Mouse (Mus musculus): ENCODE measurements at regions not wholly inside any gene's neighbourhood (a gene's known extent, or its start where the extent isn't known, plus 50 kb on each side); places are given as distances from the start of the nearest gene placed in this dataset.

GRCm38 (mm10) chr13:75578971-75579370 is 127.6 kb upstream of the Ell2 start:
- H3K27ac ChIP-seq, result no peak overlapping the region
- 58% methylated on average over 1 of the region's 1 CpGs for WGBS
- H3K4me2 ChIP-seq, result no peak overlapping the region
- H3K4me3 ChIP-seq, result no peak overlapping the region
- H3K9ac ChIP-seq, result no peak overlapping the region
- H3K4me1 ChIP-seq, result no peaks in the 10 kb centered on the region
- no peaks in the 10 kb centered on the region for H3K9me3 ChIP-seq
- ATAC-seq (ENCODE audit: insufficient number of reproducible peaks, low FRiP score, low TSS enrichment, low read depth), result no peak
- H3K27me3 ChIP-seq, result no peaks in the 10 kb centered on the region
- no peaks in the 10 kb centered on the region for H3K36me3 ChIP-seq

- no peak for ATAC-seq (ENCODE audit: insufficient number of reproducible peaks, low FRiP score, low TSS enrichment, low read depth)
- H3K4me3 ChIP-seq, result no peak overlapping the region
- H3K36me3 ChIP-seq, result no peaks in the 10 kb centered on the region
- H3K27me3 ChIP-seq, result no peaks in the 10 kb centered on the region
- H3K9ac ChIP-seq, result no peak overlapping the region
- H3K9me3 ChIP-seq, result no peaks in the 10 kb centered on the region
- WGBS, result 28% methylated on average over 2 of the region's 2 CpGs
- H3K4me2 ChIP-seq, result no peak overlapping the region
- H3K4me1 ChIP-seq, result 0 out of 2 replicates have a peak, but pooled peaks cover 6% of the 10 kb centered on the region
- H3K27ac ChIP-seq, result no peak overlapping the region
Observed at GRCm38 (mm10) chr13:75590836-75591235, 115.7 kb upstream of the Ell2 start.

GRCm38 (mm10) chr13:75596856-75597255 is 109.7 kb upstream of the Ell2 start:
- Histone ChIP-seq H3K4me1 (no peaks in the 10 kb centered on the region), H3K27ac (no peak overlapping the region), H3K9me3 (no peaks in the 10 kb centered on the region), H3K27me3 (no peaks in the 10 kb centered on the region), H3K4me2 (no peak overlapping the region), H3K4me3 (no peak overlapping the region), H3K9ac (no peak overlapping the region), H3K36me3 (no peaks in the 10 kb centered on the region)
- ATAC-seq (ENCODE audit: insufficient number of reproducible peaks, low FRiP score, low TSS enrichment, low read depth), result no peak
- WGBS, result 73% methylated on average over 2 of the region's 2 CpGs

- no peaks in the 10 kb centered on the region for H3K4me1 ChIP-seq
- H3K9ac ChIP-seq, result no peak overlapping the region
- no peak for ATAC-seq (ENCODE audit: insufficient number of reproducible peaks, low FRiP score, low TSS enrichment, low read depth)
- no peaks in the 10 kb centered on the region for H3K27me3 ChIP-seq
- no peak overlapping the region for H3K4me2 ChIP-seq
- H3K27ac ChIP-seq, result no peak overlapping the region
- no peak overlapping the region for H3K4me3 ChIP-seq
- H3K9me3 ChIP-seq, result no peaks in the 10 kb centered on the region
- H3K36me3 ChIP-seq, result no peaks in the 10 kb centered on the region
Observed at GRCm38 (mm10) chr13:75598186-75598585, 108.4 kb upstream of the Ell2 start.

GRCm38 (mm10) chr13:75598675-75599074 is 107.9 kb upstream of the Ell2 start:
- Histone ChIP-seq H3K27ac (no peak overlapping the region), H3K4me2 (no peak overlapping the region), H3K9ac (no peak overlapping the region), H3K36me3 (no peaks in the 10 kb centered on the region), H3K27me3 (no peaks in the 10 kb centered on the region), H3K4me3 (no peak overlapping the region), H3K9me3 (no peaks in the 10 kb centered on the region), H3K4me1 (no peaks in the 10 kb centered on the region)
- no peak for ATAC-seq (ENCODE audit: insufficient number of reproducible peaks, low FRiP score, low TSS enrichment, low read depth)
- 78% methylated on average over 1 of the region's 1 CpGs for WGBS

- Histone ChIP-seq H3K27ac (no peak overlapping the region), H3K9me3 (no peaks in the 10 kb centered on the region), H3K4me1 (no peaks in the 10 kb centered on the region), H3K4me2 (no peak overlapping the region), H3K36me3 (no peaks in the 10 kb centered on the region), H3K9ac (no peak overlapping the region), H3K4me3 (no peak overlapping the region), H3K27me3 (no peaks in the 10 kb centered on the region)
- 65% methylated on average over 3 of the region's 3 CpGs for WGBS
- ATAC-seq (ENCODE audit: insufficient number of reproducible peaks, low FRiP score, low TSS enrichment, low read depth), result no peak
Observed at GRCm38 (mm10) chr13:75623229-75623628, 83.3 kb upstream of the Ell2 start.

GRCm38 (mm10) chr13:75627405-75627804 is 79.2 kb upstream of the Ell2 start:
- Histone ChIP-seq H3K36me3 (no peaks in the 10 kb centered on the region), H3K4me1 (no peaks in the 10 kb centered on the region), H3K4me2 (no peak overlapping the region), H3K9ac (no peak overlapping the region), H3K27me3 (no peaks in the 10 kb centered on the region), H3K4me3 (no peak overlapping the region), H3K9me3 (no peaks in the 10 kb centered on the region), H3K27ac (no peak overlapping the region)
- ATAC-seq (ENCODE audit: insufficient number of reproducible peaks, low FRiP score, low TSS enrichment, low read depth), result no peak
- 73% methylated on average over 1 of the region's 1 CpGs for WGBS

- H3K4me2 ChIP-seq, result no peak overlapping the region
- no peaks in the 10 kb centered on the region for H3K27me3 ChIP-seq
- no peak overlapping the region for H3K4me3 ChIP-seq
- H3K9ac ChIP-seq, result no peak overlapping the region
- ATAC-seq (ENCODE audit: insufficient number of reproducible peaks, low FRiP score, low TSS enrichment, low read depth), result no peak
- H3K4me1 ChIP-seq, result no peaks in the 10 kb centered on the region
- no peaks in the 10 kb centered on the region for H3K9me3 ChIP-seq
- no peak overlapping the region for H3K27ac ChIP-seq
- no peaks in the 10 kb centered on the region for H3K36me3 ChIP-seq
- 89% methylated on average over 1 of the region's 1 CpGs for WGBS
Observed at GRCm38 (mm10) chr13:75631048-75631447, 75.5 kb upstream of the Ell2 start.

- H3K27me3 ChIP-seq, result no peaks in the 10 kb centered on the region
- H3K9me3 ChIP-seq, result no peaks in the 10 kb centered on the region
- H3K9ac ChIP-seq, result no peak overlapping the region
- WGBS, result 8% methylated on average over 1 of the region's 1 CpGs
- H3K4me2 ChIP-seq, result no peak overlapping the region
- no peaks in the 10 kb centered on the region for H3K36me3 ChIP-seq
- H3K4me3 ChIP-seq, result no peak overlapping the region
- no peak for ATAC-seq (ENCODE audit: insufficient number of reproducible peaks, low FRiP score, low TSS enrichment, low read depth)
- H3K27ac ChIP-seq, result no peak overlapping the region
- peaks cover 7% of the 10 kb centered on the region; the same call in 1 of the 2 replicates for H3K4me1 ChIP-seq
Observed at GRCm38 (mm10) chr13:75647513-75647912, 59.0 kb upstream of the Ell2 start.

GRCm38 (mm10) chr13:75651941-75652340 is 54.6 kb upstream of the Ell2 start:
- 82% methylated on average over 3 of the region's 3 CpGs for WGBS
- no peaks in the 10 kb centered on the region for H3K27me3 ChIP-seq
- H3K36me3 ChIP-seq, result no peaks in the 10 kb centered on the region
- no peak overlapping the region for H3K4me2 ChIP-seq
- no peak overlapping the region for H3K9ac ChIP-seq
- ATAC-seq (ENCODE audit: insufficient number of reproducible peaks, low FRiP score, low TSS enrichment, low read depth), result no peak
- no peak overlapping the region for H3K27ac ChIP-seq
- no peak overlapping the region for H3K4me3 ChIP-seq
- no peaks in the 10 kb centered on the region for H3K9me3 ChIP-seq
- H3K4me1 ChIP-seq, result peaks cover 6% of the 10 kb centered on the region; the same call in 1 of the 2 replicates

GRCm38 (mm10) chr13:75652966-75653365 is 53.6 kb upstream of the Ell2 start:
- no peak for ATAC-seq (ENCODE audit: insufficient number of reproducible peaks, low FRiP score, low TSS enrichment, low read depth)
- Histone ChIP-seq H3K27ac (no peak overlapping the region), H3K27me3 (no peaks in the 10 kb centered on the region), H3K9me3 (no peaks in the 10 kb centered on the region), H3K9ac (no peak overlapping the region), H3K36me3 (no peaks in the 10 kb centered on the region), H3K4me3 (no peak overlapping the region), H3K4me1 (no peaks in the 10 kb centered on the region), H3K4me2 (no peak overlapping the region)
- WGBS, result 48% methylated on average over 2 of the region's 2 CpGs
